Mouse (Mus musculus) liver, embryonic 13.5 days (tissue): ENCODE measurements around the gene Mdga2. TPM values are rescaled to one million over a fixed set of nuclear protein-coding genes. Genes with fewer than 3 reads are reported as not detected.

Experiments
- ATAC-seq: fragments of 200-750 bp; cut with Nextera tagmentation; 2 replicates; pipeline ENCODE4 v1.8.0; 2017; ENCODE audit warnings: low read depth, mild to moderate bottlenecking, moderate number of reproducible peaks, moderate library complexity
- DNase-seq: peaks from one replicate; pipeline ENCODE4 v3.0.0; 2022
- H3K27ac ChIP-seq: fragments of 300-500 bp; sonication (generic); 2 replicates; pipeline ENCODE4 v1.5.1; 2015; ENCODE audit warnings: moderate library complexity, mild to moderate bottlenecking, inconsistent platforms
- H3K27me3 ChIP-seq: fragments of 300-500 bp; sonication (generic); 2 replicates; pipeline ENCODE4 v1.6.1; 2015; ENCODE audit warnings: mild to moderate bottlenecking, inconsistent platforms
- H3K36me3 ChIP-seq: fragments of 300-500 bp; sonication (generic); 2 replicates; pipeline ENCODE4 v1.6.1; 2015; ENCODE audit warnings: mild to moderate bottlenecking, inconsistent platforms
- H3K4me1 ChIP-seq: fragments of 300-500 bp; sonication (generic); replicated peaks from 2 replicates; pipeline ENCODE4 v1.6.1; 2015; ENCODE audit warnings: inconsistent platforms
- H3K4me2 ChIP-seq: fragments of 300-500 bp; sonication (generic); 2 replicates; pipeline ENCODE4 v1.6.1; 2015; ENCODE audit warnings: inconsistent platforms, mild to moderate bottlenecking, moderate library complexity
- H3K4me3 ChIP-seq: fragments of 300-500 bp; sonication (generic); replicated peaks from 2 replicates; pipeline ENCODE4 v1.5.1; 2015; ENCODE audit warnings: mild to moderate bottlenecking, inconsistent platforms
- H3K9ac ChIP-seq: fragments of 300-500 bp; sonication (generic); 2 replicates; pipeline ENCODE4 v1.6.1; 2015; ENCODE audit warnings: mild to moderate bottlenecking, inconsistent platforms
- H3K9me3 ChIP-seq: fragments of 300-500 bp; sonication (generic); replicated peaks from 2 replicates; pipeline ENCODE4 v1.6.1; 2016; ENCODE audit warnings: inconsistent platforms
- WGBS: fragments of 180-500 bp; shearing (Covaris S2); methylation state at CpG from one replicate; pipeline ENCODE4 v1.1.7; 2015; ENCODE audit not compliant: insufficient replicate concordance; 5-methylcytosine and 5-hydroxymethylcytosine counted together
- polyA plus RNA-seq: library from polyadenylated mRNA; unstranded; fragments of >200 nt; fragmentation: Nextera tagmentation; extraction: Ambion mirVana; gene quantifications from 2 replicates; pipeline ENCODE4 v1.2.1, GENCODE M21; 2015

Mdga2 gene
- polyA plus RNA-seq, 1 experiment from 2014 or later: 0.03 TPM

- H3K9ac ChIP-seq: no peak overlapping the region
- no peak for DNase-seq
- ATAC-seq: no peak
- H3K4me3 ChIP-seq: no peak overlapping the region
- H3K9me3 ChIP-seq: no peaks in the 10 kb centered on the region
- no peak overlapping the region for H3K27ac ChIP-seq
- no peaks in the 10 kb centered on the region for H3K4me1 ChIP-seq
- 74% methylated on average over 1 of the region's 1 CpGs for WGBS
- H3K36me3 ChIP-seq: no peaks in the 10 kb centered on the region
- H3K27me3 ChIP-seq: no peaks in the 10 kb centered on the region
- no peak overlapping the region for H3K4me2 ChIP-seq
These were observed 333.7 kb downstream of the Mdga2 start for GRCm38 (mm10) chr12:66888636-66889035.

- Histone ChIP-seq H3K4me1 (no peaks in the 10 kb centered on the region), H3K4me3 (no peak overlapping the region), H3K4me2 (no peak overlapping the region), H3K27ac (no peak overlapping the region), H3K36me3 (no peaks in the 10 kb centered on the region), H3K27me3 (no peaks in the 10 kb centered on the region), H3K9me3 (no peaks in the 10 kb centered on the region), H3K9ac (no peak overlapping the region)
- no peak for DNase-seq
- 51% methylated on average over 3 of the region's 3 CpGs for WGBS
- no peak for ATAC-seq
These were observed 356.1 kb downstream of the Mdga2 start for GRCm38 (mm10) chr12:66866199-66866598.

- Histone ChIP-seq H3K27ac (no peak overlapping the region), H3K4me1 (no peaks in the 10 kb centered on the region), H3K4me3 (no peak overlapping the region), H3K27me3 (no peaks in the 10 kb centered on the region), H3K36me3 (no peaks in the 10 kb centered on the region), H3K9me3 (no peaks in the 10 kb centered on the region), H3K9ac (no peak overlapping the region), H3K4me2 (no peak overlapping the region)
- ATAC-seq (no peak), DNase-seq (no peak)
- 10% methylated on average over 3 of the region's 3 CpGs for WGBS
These were observed 369.2 kb downstream of the Mdga2 start for GRCm38 (mm10) chr12:66853167-66853566.

- Histone ChIP-seq H3K4me3 (no peak overlapping the region), H3K27me3 (no peaks in the 10 kb centered on the region), H3K4me2 (no peak overlapping the region), H3K4me1 (no peaks in the 10 kb centered on the region), H3K9me3 (no peaks in the 10 kb centered on the region), H3K9ac (no peak overlapping the region), H3K36me3 (no peaks in the 10 kb centered on the region), H3K27ac (no peak overlapping the region)
- no peak for DNase-seq
- ATAC-seq: no peak
- 46% methylated on average over 3 of the region's 3 CpGs for WGBS
These were observed 382.0 kb downstream of the Mdga2 start for GRCm38 (mm10) chr12:66840336-66840735.

GRCm38 (mm10) chr12:66755653-66756052, 466.7 kb downstream of the Mdga2 start:
- no peaks in the 10 kb centered on the region for H3K36me3 ChIP-seq
- H3K27me3 ChIP-seq: no peaks in the 10 kb centered on the region
- H3K9me3 ChIP-seq: no peaks in the 10 kb centered on the region
- no peak overlapping the region for H3K27ac ChIP-seq
- no peaks in the 10 kb centered on the region for H3K4me1 ChIP-seq
- DNase-seq (no peak), ATAC-seq (no peak)
- no peak overlapping the region for H3K9ac ChIP-seq
- H3K4me2 ChIP-seq: no peak overlapping the region
- H3K4me3 ChIP-seq: no peak overlapping the region

GRCm38 (mm10) chr12:66734536-66734935, 487.8 kb downstream of the Mdga2 start:
- Histone ChIP-seq H3K27ac (no peak overlapping the region), H3K4me1 (no peaks in the 10 kb centered on the region), H3K27me3 (no peaks in the 10 kb centered on the region), H3K9ac (no peak overlapping the region), H3K4me3 (no peak overlapping the region), H3K36me3 (no peaks in the 10 kb centered on the region), H3K9me3 (no peaks in the 10 kb centered on the region), H3K4me2 (no peak overlapping the region)
- ATAC-seq (no peak), DNase-seq (no peak)
- WGBS: 23% methylated on average over 3 of the region's 3 CpGs

- 66% methylated on average over 2 of the region's 2 CpGs for WGBS
- Histone ChIP-seq H3K9ac (no peak overlapping the region), H3K27ac (no peak overlapping the region), H3K4me3 (no peak overlapping the region), H3K4me2 (no peak overlapping the region), H3K27me3 (no peaks in the 10 kb centered on the region), H3K9me3 (no peaks in the 10 kb centered on the region), H3K36me3 (no peaks in the 10 kb centered on the region), H3K4me1 (no peaks in the 10 kb centered on the region)
- DNase-seq: no peak
- no peak for ATAC-seq
These were observed 497.9 kb downstream of the Mdga2 start for GRCm38 (mm10) chr12:66724474-66724873.

- Histone ChIP-seq H3K9ac (no peak overlapping the region), H3K27ac (no peak overlapping the region), H3K4me1 (no peaks in the 10 kb centered on the region), H3K9me3 (no peaks in the 10 kb centered on the region), H3K27me3 (no peaks in the 10 kb centered on the region), H3K4me3 (no peak overlapping the region), H3K36me3 (no peaks in the 10 kb centered on the region), H3K4me2 (no peak overlapping the region)
- ATAC-seq (no peak), DNase-seq (no peak)
- WGBS: 69% methylated on average over 10 of the region's 10 CpGs
These were observed 514.0 kb downstream of the Mdga2 start for GRCm38 (mm10) chr12:66708334-66708733.

GRCm38 (mm10) chr12:66707431-66707830, 514.9 kb downstream of the Mdga2 start:
- no peaks in the 10 kb centered on the region for H3K36me3 ChIP-seq
- no peaks in the 10 kb centered on the region for H3K4me1 ChIP-seq
- 16% methylated on average over 2 of the region's 2 CpGs for WGBS
- no peak overlapping the region for H3K4me3 ChIP-seq
- H3K27me3 ChIP-seq: no peaks in the 10 kb centered on the region
- no peak overlapping the region for H3K27ac ChIP-seq
- H3K4me2 ChIP-seq: no peak overlapping the region
- ATAC-seq (no peak), DNase-seq (no peak)
- H3K9ac ChIP-seq: no peak overlapping the region
- H3K9me3 ChIP-seq: no peaks in the 10 kb centered on the region

- Histone ChIP-seq H3K27me3 (no peaks in the 10 kb centered on the region), H3K4me2 (no peak overlapping the region), H3K27ac (no peak overlapping the region), H3K4me1 (no peaks in the 10 kb centered on the region), H3K36me3 (no peaks in the 10 kb centered on the region), H3K9ac (no peak overlapping the region), H3K4me3 (no peak overlapping the region), H3K9me3 (no peaks in the 10 kb centered on the region)
- ATAC-seq (no peak), DNase-seq (no peak)
These were observed 517.3 kb downstream of the Mdga2 start for GRCm38 (mm10) chr12:66705015-66705414.

GRCm38 (mm10) chr12:66702781-66703180, 519.6 kb downstream of the Mdga2 start:
- H3K4me1 ChIP-seq: no peaks in the 10 kb centered on the region
- no peak overlapping the region for H3K4me2 ChIP-seq
- H3K36me3 ChIP-seq: no peaks in the 10 kb centered on the region
- DNase-seq (no peak), ATAC-seq (no peak)
- no peak overlapping the region for H3K9ac ChIP-seq
- H3K27ac ChIP-seq: no peak overlapping the region
- WGBS: 67% methylated on average over 3 of the region's 3 CpGs
- H3K27me3 ChIP-seq: no peaks in the 10 kb centered on the region
- no peak overlapping the region for H3K4me3 ChIP-seq
- H3K9me3 ChIP-seq: no peaks in the 10 kb centered on the region

GRCm38 (mm10) chr12:66679558-66679957, 542.8 kb downstream of the Mdga2 start:
- no peaks in the 10 kb centered on the region for H3K4me1 ChIP-seq
- DNase-seq: no peak
- no peak overlapping the region for H3K9ac ChIP-seq
- no peaks in the 10 kb centered on the region for H3K9me3 ChIP-seq
- no peaks in the 10 kb centered on the region for H3K36me3 ChIP-seq
- H3K4me2 ChIP-seq: no peak overlapping the region
- WGBS: 65% methylated on average over 3 of the region's 3 CpGs
- no peak overlapping the region for H3K4me3 ChIP-seq
- no peaks in the 10 kb centered on the region for H3K27me3 ChIP-seq
- no peak overlapping the region for H3K27ac ChIP-seq
- ATAC-seq: no peak
